In genomic region chr8:112411968-112412367, GRCm38 (mm10) we compare ENCODE assay signal across 17 mouse cellular contexts.
DNase-seq lines count a peak whose midpoint lies in the region; ATAC-seq and TF ChIP-seq lines count a peak whose summit lies in the region.
"Had no signal": no experiment of that assay in that cellular context is flagged by ENCODE, and none has a peak within 500 bp of the region (broad histone marks: within the 10 kb centered on the region; RNA-seq: fewer than 3 reads in every experiment).

No protein-coding gene starts in this region.

- no peaks in the 10 kb centered on the region; the same call in 1 of the 2 replicates for H3K9me3 ChIP-seq in liver, embryonic 14.5 days (ENCODE audit: control insufficient read depth, low read length)
- peaks cover 23% of the 10 kb centered on the region for H3K9me3 ChIP-seq in liver, embryonic 12.5 days (replicated peaks)
- H3K9me3 ChIP-seq in ES-Bruce4 (replicated peaks; ENCODE audit: control insufficient read depth, insufficient read depth, low read length, poor library complexity, severe bottlenecking), result no peaks in the 10 kb centered on the region
- H3K9me3 ChIP-seq: limb, embryonic 10.5 days; midbrain, embryonic 12.5 days; stomach, embryonic 15.5 days had no signal

- no peaks in the 10 kb centered on the region for H3K27me3 ChIP-seq in liver, embryonic 14.5 days (ENCODE audit: control insufficient read depth, insufficient read depth, low read length)
- no peaks in the 10 kb centered on the region for H3K27me3 ChIP-seq in liver, embryonic 12.5 days (replicated peaks)
- no peaks in the 10 kb centered on the region for H3K27me3 ChIP-seq in ES-Bruce4 (ENCODE audit: control insufficient read depth, insufficient read depth, low read length, poor library complexity, severe bottlenecking)
- no peaks in the 10 kb centered on the region for H3K27me3 ChIP-seq in thymus, adult 2 months (ENCODE audit: control insufficient read depth, insufficient read depth, low read length)
- H3K27me3 ChIP-seq: heart, embryonic 12.5 days; midbrain, embryonic 12.5 days; stomach, embryonic 15.5 days had no signal

- intact Hi-C loops in gastrocnemius, adult 2 months (cut with DNase I), result no loop called here
- intact Hi-C loops in gastrocnemius, postnatal 14 days (cut with DNase I; ENCODE audit: low total_unique reads), result no loop called here

- no peak for DNase-seq in gastrocnemius, adult 2 months
- DNase-seq in gastrocnemius, postnatal 14 days, result no peak
- no peak for DNase-seq in liver, embryonic 14.5 days (ENCODE audit: low read depth in 3 of 3, low spot score in 3 of 3)
- DNase-seq in ZHBTc4 (ENCODE audit: low read depth, low spot score), result peak; percentile 57
- DNase-seq in thymus, adult 2 months, result no peak
- DNase-seq: layer of hippocampus, adult 9-11 months; thymus, postnatal 25 days had no signal

- peak; percentile 10; the same call in 1 of the 2 replicates for TF ChIP-seq CTCF in gastrocnemius, adult 2 months (IDR thresholded peaks at IDR 0.05)
- peak; percentile 19 for TF ChIP-seq CTCF in liver, embryonic 14.5 days (IDR thresholded peaks at IDR 0.05; ENCODE audit: low read depth)
- peak; percentile 45 for TF ChIP-seq CTCF in ES-Bruce4 (IDR thresholded peaks at IDR 0.05; ENCODE audit: low read depth, low read length)
- TF ChIP-seq CTCF in thymus, adult 2 months (IDR thresholded peaks at IDR 0.05; ENCODE audit: borderline replicate concordance, control insufficient read depth, extremely low read depth, insufficient read depth, low read length, poor library complexity), result no peak

- no peak overlapping the region for H3K4me3 ChIP-seq in gastrocnemius, adult 2 months
- H3K4me3 ChIP-seq in liver, embryonic 14.5 days (ENCODE audit: insufficient read depth in 1 of 2, low read depth in 2 of 2, low read length in 2 of 2), result no peak overlapping the region
- no peak overlapping the region for H3K4me3 ChIP-seq in liver, embryonic 12.5 days
- no peak overlapping the region for H3K4me3 ChIP-seq in ES-Bruce4 (ENCODE audit: low read depth, low read length)
- no peak overlapping the region for H3K4me3 ChIP-seq in thymus, adult 2 months (ENCODE audit: control insufficient read depth, insufficient read depth, low read length)
- H3K4me3 ChIP-seq: forebrain, embryonic 10.5 days; heart, embryonic 12.5 days; limb, embryonic 10.5 days; midbrain, embryonic 12.5 days; stomach, embryonic 15.5 days had no signal

- H3K36me3 ChIP-seq in liver, embryonic 14.5 days (replicated peaks; ENCODE audit: control insufficient read depth, insufficient read depth, low read depth), result no peaks in the 10 kb centered on the region
- H3K36me3 ChIP-seq in liver, embryonic 12.5 days, result no peaks in the 10 kb centered on the region
- no peaks in the 10 kb centered on the region for H3K36me3 ChIP-seq in ES-Bruce4 (ENCODE audit: control insufficient read depth, insufficient read depth, low read length, poor library complexity, severe bottlenecking)
- no peaks in the 10 kb centered on the region for H3K36me3 ChIP-seq in thymus, adult 2 months (ENCODE audit: control insufficient read depth, insufficient read depth, low read length)
- H3K36me3 ChIP-seq: forebrain, embryonic 10.5 days; heart, embryonic 12.5 days; limb, embryonic 10.5 days; midbrain, embryonic 12.5 days; stomach, embryonic 15.5 days had no signal

- H3K4me2 ChIP-seq in liver, embryonic 14.5 days (ENCODE audit: low read depth), result no peak overlapping the region
- no peak overlapping the region for H3K4me2 ChIP-seq in liver, embryonic 12.5 days
- H3K4me2 ChIP-seq: heart, embryonic 12.5 days; midbrain, embryonic 12.5 days; stomach, embryonic 15.5 days had no signal

- H3K4me1 ChIP-seq in liver, embryonic 14.5 days (replicated peaks; ENCODE audit: control insufficient read depth in 2 of 2, insufficient read depth in 2 of 2, low read length in 1 of 2), result no peaks in the 10 kb centered on the region
- no peaks in the 10 kb centered on the region for H3K4me1 ChIP-seq in liver, embryonic 12.5 days
- no peaks in the 10 kb centered on the region for H3K4me1 ChIP-seq in ES-Bruce4 (ENCODE audit: control insufficient read depth, insufficient read depth, low read length)
- no peaks in the 10 kb centered on the region for H3K4me1 ChIP-seq in thymus, adult 2 months (replicated peaks; ENCODE audit: control insufficient read depth, insufficient read depth, low read length)
- H3K4me1 ChIP-seq: forebrain, embryonic 10.5 days; heart, embryonic 12.5 days; limb, embryonic 10.5 days; midbrain, embryonic 12.5 days; stomach, embryonic 15.5 days had no signal

- H3K9ac ChIP-seq in liver, embryonic 14.5 days (replicated peaks), result no peak overlapping the region
- no peak overlapping the region for H3K9ac ChIP-seq in liver, embryonic 12.5 days
- no peak overlapping the region for H3K9ac ChIP-seq in ES-Bruce4 (ENCODE audit: low read depth, poor library complexity, severe bottlenecking)
- H3K9ac ChIP-seq: heart, embryonic 12.5 days; midbrain, embryonic 12.5 days; stomach, embryonic 15.5 days had no signal

- H3K27ac ChIP-seq in gastrocnemius, adult 2 months, result no peak overlapping the region
- no peak overlapping the region for H3K27ac ChIP-seq in liver, embryonic 14.5 days
- no peak overlapping the region for H3K27ac ChIP-seq in liver, embryonic 12.5 days
- H3K27ac ChIP-seq in ES-Bruce4 (ENCODE audit: insufficient read depth, low read length), result no peak overlapping the region
- H3K27ac ChIP-seq in thymus, adult 2 months (ENCODE audit: control insufficient read depth, insufficient read depth, low read length), result no peak overlapping the region
- H3K27ac ChIP-seq: forebrain, embryonic 10.5 days; hindbrain, postnatal 0 days; limb, embryonic 10.5 days; midbrain, embryonic 12.5 days; stomach, embryonic 15.5 days had no signal

- no peak for ATAC-seq in liver, embryonic 14.5 days (ENCODE audit: insufficient read depth)
- no peak for ATAC-seq in liver, embryonic 12.5 days
- ATAC-seq: forebrain, embryonic 16.5 days; hindbrain, postnatal 0 days; intestine, postnatal 0 days had no signal

- no peak for TF ChIP-seq POLR2A in ES-Bruce4 (IDR thresholded peaks at IDR 0.05; ENCODE audit: insufficient read depth, low read length)
- no peak for TF ChIP-seq POLR2A in thymus, adult 2 months (IDR thresholded peaks at IDR 0.05; ENCODE audit: control insufficient read depth, extremely low read depth, insufficient read depth, low read length, poor library complexity)

- WGBS in liver, embryonic 14.5 days (ENCODE audit: insufficient replicate concordance), result 63% methylated on average over 5 of the region's 5 CpGs
- WGBS in liver, embryonic 12.5 days (ENCODE audit: insufficient replicate concordance), result 73% methylated on average over 5 of the region's 5 CpGs
- 85% methylated on average over 5 of the region's 5 CpGs for WGBS in thymus, adult 2 months

- TF ChIP-seq EP300 in liver, embryonic 14.5 days (IDR thresholded peaks at IDR 0.05; ENCODE audit: low read depth), result no peak
- TF ChIP-seq EP300 in ES-Bruce4 (IDR thresholded peaks at IDR 0.05; ENCODE audit: insufficient read depth, low read depth, low read length), result no peak
